Mouse (Mus musculus) cerebellum, adult 11-12 months (tissue): Measurements from ENCODE around the gene St3gal3.

ENCODE experiments used
- DNase-seq: peaks from one replicate; pipeline ENCODE4 v3.0.0; 2022

Gene St3gal3

GRCm38 (mm10) chr4:118138891-118139290 is 4.2 kb upstream of the St3gal3 start:
- peak; percentile 92 for DNase-seq

- DNase-seq, result peak; percentile 53
Observed at GRCm38 (mm10) chr4:118137857-118138256, 3.1 kb upstream of the St3gal3 start.

GRCm38 (mm10) chr4:118137311-118137710 is 2.6 kb upstream of the St3gal3 start:
- DNase-seq, result peak; percentile 68

GRCm38 (mm10) chr4:118135414-118135813 is 700 bp upstream of the St3gal3 start:
- no peak for DNase-seq

GRCm38 (mm10) chr4:118131329-118131728 is 3.4 kb downstream of the St3gal3 start:
- DNase-seq, result no peak

DNA sequence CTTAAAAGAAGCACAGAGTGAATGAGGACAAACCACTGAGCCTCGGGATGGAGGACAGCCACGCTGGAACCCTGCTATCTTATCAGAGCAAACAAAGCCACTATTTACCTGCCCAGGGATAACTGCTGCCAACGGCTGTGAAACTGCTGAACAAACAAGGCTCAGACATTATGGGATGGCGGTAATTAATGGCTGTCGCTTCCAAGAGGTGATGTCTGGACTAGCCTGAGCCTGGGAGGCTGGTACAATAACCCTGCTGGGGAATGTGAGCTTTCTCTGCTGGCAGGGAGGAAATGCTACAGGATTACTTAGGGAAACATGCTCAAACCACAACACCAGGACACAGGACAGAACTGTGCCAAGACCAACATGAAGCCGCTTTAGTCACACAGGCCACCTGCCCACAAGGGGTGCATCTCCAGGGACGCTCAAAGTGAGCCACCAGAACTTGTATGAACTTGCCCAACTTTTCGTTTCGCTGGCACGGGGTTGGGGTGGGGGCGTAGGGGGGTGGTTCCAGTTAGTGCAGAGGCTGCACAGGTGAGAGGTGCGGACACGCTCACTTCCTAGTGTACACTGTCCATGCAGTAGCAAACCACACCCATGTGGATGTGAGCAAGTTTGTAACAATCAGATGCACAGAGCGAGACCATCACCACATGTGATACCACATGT is 11.5 kb downstream of the St3gal3 start:
- no peak for DNase-seq

GRCm38 (mm10) chr4:118122078-118122477 is 12.6 kb downstream of the St3gal3 start:
- DNase-seq, result no peak

DNA sequence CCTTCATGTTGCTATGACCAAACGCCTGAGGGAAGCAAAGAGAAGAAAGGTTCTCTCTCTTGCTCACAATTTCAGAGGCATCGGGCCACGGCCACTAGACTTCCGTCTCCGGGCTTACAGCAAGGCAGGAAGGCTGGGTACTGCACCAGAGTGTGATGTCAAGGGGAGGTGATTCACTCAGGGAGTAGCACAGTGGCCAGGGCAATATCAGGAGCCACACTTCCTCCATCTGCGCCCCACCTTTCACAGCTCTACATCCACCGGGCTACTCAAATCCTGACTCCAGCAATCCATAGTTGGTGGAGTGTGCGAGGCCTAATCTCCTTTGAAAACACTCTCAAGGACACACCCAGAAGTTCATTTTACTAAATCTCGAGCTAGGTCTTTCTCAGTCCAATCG is 17.1 kb downstream of the St3gal3 start:
- no peak for DNase-seq

DNA sequence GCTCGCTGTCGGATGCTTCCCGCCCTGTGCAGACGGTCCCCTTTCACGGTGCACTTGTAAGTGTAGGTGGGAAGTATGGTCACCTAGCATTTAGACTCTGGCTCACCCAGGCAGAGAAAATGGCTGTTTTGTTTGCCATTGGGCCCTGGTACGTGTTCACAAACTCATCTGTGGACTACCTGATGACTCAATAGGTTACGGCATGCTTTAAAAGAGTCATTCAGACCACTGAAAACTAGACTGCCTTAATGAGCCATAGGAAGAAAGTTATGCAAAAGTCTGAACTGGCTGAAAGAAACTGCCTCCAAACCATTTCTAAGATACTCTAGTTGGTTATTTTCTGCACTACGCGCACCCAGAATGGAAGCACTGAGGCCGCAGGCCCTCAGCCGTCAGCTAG is 18.6 kb downstream of the St3gal3 start:
- DNase-seq, result no peak

GRCm38 (mm10) chr4:118115132-118115531 is 19.6 kb downstream of the St3gal3 start:
- no peak for DNase-seq

GRCm38 (mm10) chr4:118112601-118113000 is 22.1 kb downstream of the St3gal3 start:
- DNase-seq, result no peak

- no peak for DNase-seq
Observed at GRCm38 (mm10) chr4:118109649-118110048, 25.1 kb downstream of the St3gal3 start.

- DNase-seq, result no peak
Observed at GRCm38 (mm10) chr4:118108779-118109178, 25.9 kb downstream of the St3gal3 start.

- DNase-seq, result no peak
Observed at GRCm38 (mm10) chr4:118105256-118106053, 29.3 kb downstream of the St3gal3 start.

- no peak for DNase-seq
Observed at GRCm38 (mm10) chr4:118103280-118103830, 31.4 kb downstream of the St3gal3 start.

GRCm38 (mm10) chr4:118101497-118101896 is 33.2 kb downstream of the St3gal3 start:
- no peak for DNase-seq

DNA sequence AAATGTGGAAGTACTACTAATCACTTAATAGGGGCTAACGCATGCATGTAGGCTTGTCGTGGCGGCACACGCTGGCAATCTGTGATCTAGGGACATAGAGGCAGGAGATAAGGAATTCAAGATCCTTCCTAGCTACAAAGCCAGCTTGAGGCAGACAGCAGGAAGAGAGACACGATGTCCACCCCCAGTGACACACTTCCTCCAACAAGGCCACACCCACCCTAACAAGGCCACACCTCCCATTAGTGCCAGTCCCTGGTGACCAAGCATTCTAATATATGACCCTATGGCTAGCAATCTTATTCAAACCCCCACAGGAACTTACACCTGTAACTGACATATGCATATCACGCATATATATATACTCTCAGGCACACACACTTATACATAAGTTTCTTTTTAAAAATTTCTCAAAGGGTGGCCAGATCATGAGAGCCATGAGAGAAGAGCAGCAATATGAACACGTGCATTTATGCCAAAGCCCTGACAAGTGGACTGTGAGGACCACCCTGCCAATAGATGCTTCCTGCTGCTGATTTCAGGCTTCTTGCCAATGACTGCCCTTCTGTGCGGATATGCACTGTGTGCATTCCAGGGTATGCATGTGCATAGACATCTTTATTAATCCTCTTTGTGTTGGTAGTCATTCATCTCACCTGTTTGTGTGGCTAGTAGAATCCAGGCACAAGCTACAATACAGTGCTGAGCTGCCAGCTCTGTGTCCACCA is 34.9 kb downstream of the St3gal3 start:
- DNase-seq, result no peak

- no peak for DNase-seq
Observed at GRCm38 (mm10) chr4:118098571-118098970, 36.1 kb downstream of the St3gal3 start.

DNA sequence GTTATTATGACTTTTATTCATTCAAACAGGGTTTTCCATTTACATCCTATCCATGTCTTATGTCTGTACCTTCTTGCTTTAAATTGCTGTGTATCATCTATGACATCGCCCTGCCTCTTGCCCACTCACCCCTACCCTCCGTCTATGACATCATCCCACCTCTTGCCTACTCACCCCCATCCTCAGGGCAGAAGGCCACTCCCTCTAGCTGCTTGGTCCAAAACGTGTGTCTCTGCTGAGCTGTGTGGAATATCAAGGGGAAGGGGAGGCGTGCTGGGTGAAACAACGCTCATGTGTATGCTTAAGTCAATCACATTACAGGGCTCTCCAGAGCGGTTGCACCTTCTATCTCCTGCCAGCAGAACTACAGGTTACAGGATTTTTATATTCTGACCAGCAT is 38.6 kb downstream of the St3gal3 start:
- DNase-seq, result no peak

DNA sequence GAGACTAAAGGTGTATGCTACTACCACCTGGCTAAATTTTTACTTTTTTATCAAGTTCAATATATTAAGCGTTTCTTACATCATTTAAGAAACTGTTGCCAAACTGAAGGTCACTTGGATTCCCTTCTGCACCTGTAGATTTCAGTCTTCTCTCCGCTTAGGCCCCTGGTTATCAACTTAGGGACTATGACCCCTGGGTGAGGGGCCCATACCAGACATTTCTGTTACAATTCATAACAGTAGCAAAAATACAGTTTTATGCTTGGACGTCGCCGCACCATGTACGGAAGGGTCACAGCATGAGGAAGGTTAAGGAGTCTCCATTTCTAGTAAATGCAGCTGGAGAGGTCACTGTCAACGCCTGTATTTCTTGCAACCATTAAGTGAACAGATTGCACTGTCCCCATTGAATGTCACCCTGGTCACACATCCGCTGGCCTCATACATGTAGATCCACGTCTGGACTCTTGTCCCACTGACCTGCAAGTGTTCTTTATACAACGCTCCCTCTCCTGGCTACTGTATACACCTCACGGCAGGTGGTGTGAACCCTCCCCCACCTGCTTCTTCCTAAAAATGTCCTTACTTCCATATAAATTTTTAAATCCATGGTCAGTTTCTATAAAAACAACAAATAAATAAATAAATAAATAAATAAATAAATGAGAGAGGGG is 41.8 kb downstream of the St3gal3 start:
- DNase-seq, result no peak

DNA sequence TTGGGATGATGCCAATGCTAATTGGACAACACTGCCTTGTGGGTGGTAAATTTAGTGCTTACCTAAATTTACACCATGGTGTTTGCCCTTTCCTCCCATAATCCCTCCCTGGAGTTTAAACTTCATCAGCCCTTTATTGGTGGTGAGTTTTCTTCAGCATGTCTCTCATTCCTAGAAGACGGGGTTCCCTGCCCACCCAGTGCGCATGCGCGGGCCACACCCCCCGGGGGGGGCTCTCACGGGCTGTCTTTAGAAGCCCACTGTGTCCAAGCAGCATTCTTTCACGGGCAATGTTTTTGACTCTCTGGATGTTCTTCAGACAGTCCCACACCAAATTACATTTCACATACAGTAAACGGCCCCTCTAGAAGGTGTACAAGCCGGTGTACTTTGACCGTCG is 44.3 kb downstream of the St3gal3 start:
- no peak for DNase-seq

- peak; percentile 37 for DNase-seq
Observed at GRCm38 (mm10) chr4:118089939-118090338, 44.8 kb downstream of the St3gal3 start.

- no peak for DNase-seq
Observed at GRCm38 (mm10) chr4:118088771-118089170, 45.9 kb downstream of the St3gal3 start.
